Mouse (Mus musculus) forebrain, embryonic 14.5 days (tissue): Measurements from ENCODE around the gene Mettl21c. TPM values are rescaled to one million over a fixed set of nuclear protein-coding genes. Genes with fewer than 3 reads are reported as not detected.
A peak's percentile ranks its signal among the peaks of the same experiment; 100 is the strongest.
"Not testable (repeated sequence)": the region's sequence is repeated elsewhere in the genome, so short reads cannot be mapped to it uniquely, and the experiment has no call there.

ENCODE experiments used
- ATAC-seq: fragments of 200-750 bp; cut with Nextera tagmentation; 2 replicates; pipeline ENCODE4 v1.8.0; 2017; ENCODE audit warnings: mild to moderate bottlenecking, moderate library complexity
- DNase-seq: peaks from one replicate; pipeline ENCODE4 v3.0.0-alpha.2; 2015; ENCODE audit warnings: low spot score
- H3K27ac ChIP-seq: fragments of 300-500 bp; sonication (generic); 2 replicates; pipeline ENCODE4 v1.5.1; 2014; ENCODE audit warnings: low read depth, mild to moderate bottlenecking, control low read depth, low read length, moderate library complexity
- H3K27me3 ChIP-seq: fragments of 300-500 bp; sonication (generic); replicated peaks from 2 replicates; pipeline ENCODE4 v1.6.1; 2014; ENCODE audit warnings: low read length, control low read depth, mixed read lengths; ENCODE audit not compliant: control insufficient read depth, insufficient read depth
- H3K36me3 ChIP-seq: fragments of 300-500 bp; sonication (generic); 2 replicates; pipeline ENCODE4 v1.6.1; 2014; ENCODE audit warnings: low read length, control low read depth; ENCODE audit not compliant: control insufficient read depth, insufficient read depth
- H3K4me1 ChIP-seq: fragments of 300-500 bp; sonication (generic); 2 replicates; pipeline ENCODE4 v1.6.1; 2014; ENCODE audit warnings: antibody characterized with exemption, low read length, control low read depth; ENCODE audit not compliant: control insufficient read depth, insufficient read depth
- H3K4me2 ChIP-seq: fragments of 300-500 bp; sonication (generic); 2 replicates; pipeline ENCODE4 v1.6.1; 2014; ENCODE audit warnings: mild to moderate bottlenecking, control low read depth, low read length
- H3K4me3 ChIP-seq: fragments of 300-500 bp; sonication (generic); 2 replicates; pipeline ENCODE4 v1.5.1; 2014; ENCODE audit warnings: low read depth, low read length, control low read depth
- H3K9ac ChIP-seq: fragments of 300-500 bp; sonication (generic); 2 replicates; pipeline ENCODE4 v1.6.1; 2014; ENCODE audit warnings: mild to moderate bottlenecking, low read length, control low read depth, moderate library complexity
- H3K9me3 ChIP-seq: fragments of 300-500 bp; sonication (generic); replicated peaks from 2 replicates; pipeline ENCODE4 v1.6.1; 2016; ENCODE audit warnings: low read length, control low read depth, mixed read lengths; ENCODE audit not compliant: control insufficient read depth
- WGBS: fragments of 180-500 bp; shearing (Covaris S2); extraction: QIAGEN DNeasy Blood & Tissue Kit; methylation state at CpG from one replicate; pipeline ENCODE4 v1.1.7; 2014; 5-methylcytosine and 5-hydroxymethylcytosine counted together
- polyA plus RNA-seq: library from polyadenylated mRNA; unstranded; fragments of >200 nt; fragmentation: Nextera tagmentation; extraction: Ambion mirVana; gene quantifications from 2 replicates; pipeline ENCODE4 v1.2.1, GENCODE M21; 2014

Mettl21c gene
- 1.7 and 1.8 TPM in 2 replicates for polyA plus RNA-seq

GRCm38 (mm10) chr1:44019934-44020333 lies at the start of gene Mettl21c:
TSS of gene Mettl21c (minus strand) at chr1:44020034.
- Histone ChIP-seq H3K4me1 (no peaks in the 10 kb centered on the region), H3K36me3 (no peaks in the 10 kb centered on the region), H3K9me3 (no peaks in the 10 kb centered on the region), H3K4me2 (no peak within 1 kb of the TSS), H3K27ac (no peak within 1 kb of the TSS), H3K4me3 (no peak within 1 kb of the TSS), H3K9ac (no peak within 1 kb of the TSS), H3K27me3 (no peaks in the 10 kb centered on the region)
- ATAC-seq, result no peak
- no peak for DNase-seq

- Histone ChIP-seq H3K4me2 (no peak overlapping the region), H3K9me3 (no peaks in the 10 kb centered on the region), H3K9ac (no peak overlapping the region), H3K4me1 (no peaks in the 10 kb centered on the region), H3K27ac (no peak overlapping the region), H3K36me3 (no peaks in the 10 kb centered on the region), H3K27me3 (no peaks in the 10 kb centered on the region), H3K4me3 (no peak overlapping the region)
- ATAC-seq (no peak), DNase-seq (peak; percentile 50)
- 0% methylated on average over 1 of the region's 1 CpGs for WGBS
Observed at GRCm38 (mm10) chr1:44064625-44065024, 44.8 kb upstream of the Mettl21c start.

GRCm38 (mm10) chr1:44063439-44063838 lies 43.6 kb upstream of the Mettl21c start:
- Histone ChIP-seq H3K27me3 (no peaks in the 10 kb centered on the region), H3K9ac (no peak overlapping the region), H3K4me2 (no peak overlapping the region), H3K27ac (no peak overlapping the region), H3K36me3 (no peaks in the 10 kb centered on the region), H3K4me3 (no peak overlapping the region), H3K4me1 (no peaks in the 10 kb centered on the region), H3K9me3 (no peaks in the 10 kb centered on the region)
- WGBS, result 95% methylated on average over 6 of the region's 6 CpGs
- DNase-seq, result no peak
- no peak for ATAC-seq

- WGBS, result 94% methylated on average over 2 of the region's 2 CpGs
- DNase-seq, result no peak
- Histone ChIP-seq H3K27me3 (no peaks in the 10 kb centered on the region), H3K9ac (no peak within 1 kb of the TSS), H3K27ac (no peak within 1 kb of the TSS), H3K4me1 (no peaks in the 10 kb centered on the region), H3K9me3 (no peaks in the 10 kb centered on the region), H3K4me3 (no peak within 1 kb of the TSS), H3K36me3 (no peaks in the 10 kb centered on the region), H3K4me2 (no peak within 1 kb of the TSS)
- ATAC-seq, result no peak
Observed at GRCm38 (mm10) chr1:44061836-44062235, 42.0 kb upstream of the Mettl21c start, which contains the start of gene Gm8251. TSS of gene Gm8251 (minus strand) at chr1:44061936.

- Histone ChIP-seq H3K4me3 (no peak overlapping the region), H3K4me2 (no peak overlapping the region), H3K27me3 (no peaks in the 10 kb centered on the region), H3K4me1 (no peaks in the 10 kb centered on the region), H3K9me3 (no peaks in the 10 kb centered on the region), H3K27ac (no peak overlapping the region), H3K36me3 (no peaks in the 10 kb centered on the region), H3K9ac (no peak overlapping the region)
- no peak for DNase-seq
- no peak for ATAC-seq
- 88% methylated on average over 3 of the region's 3 CpGs for WGBS
Observed at GRCm38 (mm10) chr1:44057805-44058204, 38.0 kb upstream of the Mettl21c start.

GRCm38 (mm10) chr1:44046556-44046955 lies 26.7 kb upstream of the Mettl21c start:
- Histone ChIP-seq H3K9ac (no peak overlapping the region), H3K9me3 (no peaks in the 10 kb centered on the region), H3K36me3 (no peaks in the 10 kb centered on the region), H3K4me3 (no peak overlapping the region), H3K4me1 (0 out of 2 replicates have a peak, but pooled peaks cover 2% of the 10 kb centered on the region), H3K27ac (no peak overlapping the region), H3K4me2 (no peak overlapping the region), H3K27me3 (no peaks in the 10 kb centered on the region)
- DNase-seq (no peak), ATAC-seq (no peak)
- WGBS, result 71% methylated on average over 2 of the region's 2 CpGs

- not testable (repeated sequence) for H3K36me3 ChIP-seq, H3K9ac ChIP-seq, H3K27ac ChIP-seq, H3K9me3 ChIP-seq, H3K4me3 ChIP-seq, H3K27me3 ChIP-seq, DNase-seq, ATAC-seq, H3K4me2 ChIP-seq, H3K4me1 ChIP-seq
- 91% methylated on average over 5 of the region's 5 CpGs for WGBS
Observed at GRCm38 (mm10) chr1:44045689-44046088, 25.9 kb upstream of the Mettl21c start.

GRCm38 (mm10) chr1:44042555-44042915 lies 22.7 kb upstream of the Mettl21c start:
- no peak for DNase-seq
- Histone ChIP-seq H3K36me3 (no peaks in the 10 kb centered on the region), H3K27me3 (no peaks in the 10 kb centered on the region), H3K4me3 (peak overlapping the region; percentile 43), H3K27ac (no peak overlapping the region), H3K4me2 (peak overlapping the region; percentile 70), H3K9ac (peak overlapping the region; percentile 70), H3K9me3 (no peaks in the 10 kb centered on the region), H3K4me1 (0 out of 2 replicates have a peak, but pooled peaks cover 2% of the 10 kb centered on the region)
- 2% methylated on average over 6 of the region's 6 CpGs for WGBS
- peak; percentile 80 for ATAC-seq

- WGBS, result under 1% methylated on average over 17 of the region's 17 CpGs
- Histone ChIP-seq H3K27ac (no peak overlapping the region), H3K4me2 (peak overlapping the region; percentile 70), H3K36me3 (no peaks in the 10 kb centered on the region), H3K9me3 (no peaks in the 10 kb centered on the region), H3K27me3 (no peaks in the 10 kb centered on the region), H3K4me3 (peak overlapping the region; percentile 43), H3K4me1 (0 out of 2 replicates have a peak, but pooled peaks cover 2% of the 10 kb centered on the region), H3K9ac (peak overlapping the region; percentile 70)
- DNase-seq (peak; percentile 93), ATAC-seq (peak; percentile 83)
Observed at GRCm38 (mm10) chr1:44041797-44042554, 22.1 kb upstream of the Mettl21c start.
